Mouse (Mus musculus): ENCODE results near the gene Vmn1r44.
"Not testable (repeated sequence)": the region's sequence is repeated elsewhere in the genome, so short reads cannot be mapped to it uniquely, and the experiment has no call there.

Gene Vmn1r44

DNA sequence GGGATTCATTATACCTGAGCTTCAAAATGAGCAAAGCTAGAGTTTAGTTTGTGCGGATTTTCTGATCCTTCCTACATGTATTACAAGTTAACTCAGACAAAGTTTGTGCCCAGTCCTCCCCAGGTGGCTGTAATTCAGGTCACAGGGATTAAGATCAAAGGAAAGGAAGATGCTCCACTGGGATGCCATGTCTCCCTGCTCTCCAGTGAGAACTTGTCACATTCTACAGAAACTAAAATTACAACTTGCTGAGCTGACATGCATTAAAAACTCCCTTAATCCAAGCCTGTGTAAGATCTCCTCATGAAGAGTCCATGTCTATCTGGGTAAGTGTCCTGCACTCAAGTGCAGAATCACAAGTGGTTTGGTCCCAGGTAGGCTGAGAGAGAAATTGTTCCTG is at the start of gene Vmn1r44:
Gene Vmn1r44 (plus strand): TSS at position 301 of the 400 bp plus-strand sequence.
- DNase-seq: no peak

DNA sequence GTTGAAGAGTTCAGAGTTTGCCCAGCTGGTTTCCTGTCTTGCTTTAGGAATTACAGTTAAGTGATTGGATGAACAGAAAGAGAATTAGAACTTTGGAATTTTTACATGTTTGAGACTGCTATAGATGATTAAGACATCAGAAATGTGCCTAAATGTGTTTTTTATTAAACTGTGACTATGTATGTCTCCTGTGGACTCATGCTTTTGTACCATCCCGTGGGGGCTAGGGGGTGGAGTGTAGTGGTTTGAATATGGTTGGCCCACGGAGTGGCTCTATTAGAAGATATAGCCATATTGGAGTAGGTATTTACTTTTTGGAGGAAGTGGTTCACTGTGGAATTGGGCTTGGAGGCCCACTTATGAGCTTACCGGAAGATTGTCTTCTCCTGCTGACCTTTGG is 25.9 kb upstream of the Vmn1r44 start:
- DNase-seq: no peak

DNA sequence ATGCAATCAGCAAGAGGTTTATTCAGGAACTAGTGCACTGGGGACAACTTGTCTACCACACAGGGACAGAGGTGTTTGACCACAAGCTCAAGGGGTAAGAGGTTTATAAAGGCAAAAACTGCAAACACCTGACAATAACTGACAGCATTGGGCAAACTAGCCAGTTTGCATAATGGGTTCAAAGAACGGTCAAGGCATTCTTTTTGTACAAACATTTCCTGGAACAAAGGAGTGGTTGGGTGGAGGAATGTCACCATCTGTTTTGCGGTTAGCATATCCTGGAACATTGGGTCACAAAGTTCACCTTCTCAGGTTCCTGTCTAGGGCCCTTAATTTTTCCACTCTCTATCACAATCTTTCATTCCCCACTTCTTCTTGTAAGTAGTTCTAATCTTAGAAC is 23.6 kb upstream of the Vmn1r44 start:
- DNase-seq: no peak

DNA sequence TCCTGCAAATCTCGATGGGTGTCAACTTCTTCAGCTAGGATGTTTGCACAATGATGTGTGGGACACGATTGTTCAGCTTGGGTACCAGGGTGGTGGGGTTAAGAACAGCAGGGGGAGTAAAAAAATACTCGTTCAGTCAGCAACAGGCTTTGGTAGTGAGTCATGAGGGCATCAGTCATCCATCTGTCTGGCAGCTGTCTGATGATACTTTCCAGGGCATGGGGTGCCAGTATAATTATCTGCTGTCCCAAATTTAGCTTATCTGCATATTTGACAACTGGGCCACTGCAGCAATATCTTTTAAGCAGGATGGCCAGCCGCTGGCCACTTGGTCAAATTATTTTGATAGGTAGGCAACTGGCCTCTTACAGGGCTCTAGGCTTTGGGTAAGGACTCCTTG is 19.7 kb upstream of the Vmn1r44 start:
- no peak for DNase-seq

DNA sequence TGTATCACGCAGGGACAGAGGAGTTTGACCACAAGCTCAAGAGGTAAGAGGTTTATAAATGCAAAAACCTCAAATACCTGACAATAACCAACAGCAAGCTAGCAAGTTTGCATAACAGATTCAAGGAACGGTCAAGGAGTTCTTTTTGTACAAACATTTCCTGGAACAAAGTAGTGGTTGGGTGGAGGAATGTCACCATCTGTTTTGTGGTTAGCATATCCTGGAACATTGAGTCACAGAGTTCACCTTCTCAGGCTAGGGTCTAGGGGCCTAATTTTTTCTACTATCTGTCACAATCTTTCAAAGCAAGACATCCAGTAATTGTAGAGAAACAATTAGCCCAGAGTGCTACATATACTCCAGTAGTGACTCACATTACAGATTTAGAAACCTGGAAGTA is 16.2 kb upstream of the Vmn1r44 start:
- no peak for DNase-seq

DNA sequence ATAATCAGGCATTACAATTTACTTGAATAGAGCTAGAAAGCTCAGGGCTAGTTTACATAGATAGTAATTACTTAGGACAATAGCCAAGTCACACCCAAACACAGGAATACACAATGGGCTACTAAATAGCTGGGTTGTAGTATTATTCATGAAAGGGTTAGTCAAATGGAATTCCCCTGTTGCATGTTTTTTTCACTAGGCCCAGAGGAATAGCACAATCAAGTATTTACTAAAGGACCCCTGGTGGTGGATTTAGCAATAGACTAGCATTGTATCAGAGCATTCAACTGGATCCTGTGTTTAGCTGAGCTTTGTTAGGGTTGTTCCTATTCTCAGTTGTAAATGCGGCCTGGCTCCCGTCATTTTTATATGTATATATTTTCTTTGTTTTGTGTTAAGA is 15.5 kb upstream of the Vmn1r44 start:
- no peak for DNase-seq

DNA sequence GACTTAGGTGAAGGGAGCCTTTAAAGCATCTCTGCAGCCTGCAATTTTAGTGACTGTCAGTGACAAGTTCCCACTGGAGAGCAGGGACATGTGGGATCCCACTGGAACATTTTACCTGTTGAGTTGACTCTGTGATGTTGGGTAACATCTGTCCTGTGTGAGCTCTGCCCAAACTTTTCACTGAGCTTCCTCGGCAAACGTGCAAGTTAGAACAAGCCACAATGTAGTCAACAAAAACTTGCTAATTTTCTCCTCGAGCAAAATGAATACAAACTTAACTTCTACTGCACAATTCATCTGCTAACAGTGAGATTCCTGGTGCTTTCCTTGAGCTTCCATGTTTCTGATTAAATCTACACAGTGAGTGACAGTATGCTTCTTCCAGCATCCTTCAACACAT is 7.1 kb upstream of the Vmn1r44 start, which contains the start of the genes Vmn1r42 and Vmn1r43:
Gene Vmn1r42 (minus strand): TSS at position 101 of the 400 bp plus-strand sequence.
Gene Vmn1r43 (minus strand): TSS at position 101 of the 400 bp plus-strand sequence.
- DNase-seq: not testable (repeated sequence)

DNA sequence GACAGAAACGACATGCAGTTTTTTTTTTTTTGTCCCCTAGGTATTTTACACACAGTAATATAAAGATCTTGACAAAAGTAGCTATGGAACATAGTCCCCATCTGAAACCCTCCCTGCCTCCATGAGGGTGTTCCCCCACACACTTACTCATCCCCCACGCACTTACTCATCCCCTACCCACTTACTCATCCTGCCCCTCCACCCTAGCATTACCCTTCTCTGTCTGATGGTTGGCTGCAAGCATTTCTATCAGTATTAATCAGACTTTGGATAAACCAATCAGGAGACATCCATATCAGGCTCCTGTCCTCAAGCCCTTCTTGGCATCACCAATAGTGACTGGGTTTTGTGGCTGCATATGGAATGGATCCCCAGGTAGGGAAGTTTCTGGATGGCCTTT is 6.5 kb upstream of the Vmn1r44 start:
- DNase-seq: no peak

DNA sequence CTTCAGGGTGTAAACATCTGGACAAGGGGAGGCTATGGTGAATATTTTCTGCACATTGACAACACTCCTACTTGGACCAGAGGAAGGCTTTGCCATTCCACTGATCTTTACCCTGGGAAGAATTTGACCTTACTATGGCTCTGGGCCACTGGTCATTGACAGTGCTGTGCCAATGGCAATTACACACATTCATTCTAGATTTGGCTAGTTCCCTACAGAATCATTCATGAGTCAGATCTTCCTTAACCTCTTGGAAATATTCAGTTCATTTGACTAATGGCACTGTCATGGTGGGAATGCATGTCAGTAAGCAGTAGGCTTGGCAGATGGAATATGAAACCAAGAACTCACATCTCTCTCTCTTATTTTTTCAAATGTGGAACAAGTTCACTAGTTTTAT is 2.6 kb upstream of the Vmn1r44 start:
- no peak for DNase-seq

DNA sequence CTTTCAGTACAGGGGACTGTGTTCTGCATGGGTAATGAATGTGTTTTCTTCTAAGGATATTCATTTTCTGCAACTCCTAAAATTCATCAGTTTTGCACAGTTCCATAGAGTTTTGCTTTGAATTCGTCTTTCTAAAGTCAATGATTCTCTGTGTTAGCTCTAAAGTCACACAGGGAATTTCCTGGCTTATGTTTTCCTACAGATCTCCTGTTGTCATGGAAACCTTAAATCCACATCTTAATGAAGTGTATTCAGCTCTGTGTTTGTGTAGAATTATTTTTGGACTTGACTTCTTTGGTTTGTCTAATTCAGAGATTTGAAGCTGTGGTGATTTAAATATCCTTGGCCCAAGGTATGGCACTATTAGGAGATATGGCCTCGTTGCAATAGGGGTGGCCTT is 352 bp downstream of the Vmn1r44 start:
- no peak for DNase-seq

DNA sequence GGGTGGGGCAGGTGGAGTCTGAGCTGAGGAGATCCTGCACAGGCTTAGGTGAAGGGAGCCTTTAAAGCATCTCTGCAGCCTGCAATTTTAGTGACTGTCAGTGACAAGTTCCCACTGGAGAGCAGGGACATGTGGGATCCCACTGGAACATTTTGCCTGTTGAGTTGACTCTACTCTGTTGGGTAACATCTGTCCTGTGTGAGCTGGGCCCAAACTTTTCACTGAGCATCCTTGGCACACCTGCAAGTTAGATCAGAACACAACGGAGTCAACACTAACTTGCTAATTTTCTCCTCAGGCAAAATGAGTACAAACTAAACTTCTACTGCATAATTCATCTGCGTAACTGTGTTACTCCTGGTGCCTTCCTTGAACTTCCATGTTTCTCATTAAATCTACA is 57.0 kb downstream of the Vmn1r44 start, which contains the start of gene Vmn1r45:
Gene Vmn1r45 (minus strand): TSS at position 101 of the 400 bp plus-strand sequence.
- not testable (repeated sequence) for DNase-seq

DNA sequence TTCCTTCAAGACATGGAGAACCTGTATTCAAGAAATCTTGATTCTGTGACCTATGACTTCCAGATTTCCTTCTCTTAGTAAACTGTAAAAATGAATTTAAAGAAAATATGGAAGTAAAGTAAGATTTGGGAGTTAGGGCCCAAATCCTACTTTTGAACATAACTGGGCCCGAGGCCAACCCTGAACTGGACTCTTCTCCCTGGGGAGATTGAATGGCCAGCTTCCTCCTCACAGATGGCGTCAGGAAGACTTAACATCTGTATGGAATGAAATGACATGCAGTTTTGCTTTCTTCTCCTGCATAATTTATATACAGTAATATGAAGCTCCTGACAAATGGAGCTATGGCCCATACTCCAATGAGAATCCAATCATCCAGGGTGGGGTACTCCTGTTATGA is 57.5 kb downstream of the Vmn1r44 start:
- DNase-seq: no peak

All from liver (tissue).